In genomic region chr10:95514656-95515292, GRCm38 (mm10) we compare ENCODE assay signal across 8 mouse cellular contexts. TPM values are rescaled to one million over a fixed set of nuclear protein-coding genes. Genes with fewer than 3 reads are reported as not detected.
DNase-seq lines count a peak whose midpoint lies in the region; ATAC-seq and TF ChIP-seq lines count a peak whose summit lies in the region.

Gene Ube2n, plus strand, starts transcription at chr10:95515145.

- TF ChIP-seq EP300 in heart, adult 2 months (IDR thresholded peaks at IDR 0.05; ENCODE audit: insufficient read depth, low read depth, low read length), result peak; percentile 7; the same call in 1 of the 2 replicates

- WGBS in embryonic facial prominence, embryonic 14.5 days, result under 1% methylated on average over 33 of the region's 81 CpGs
- under 1% methylated on average over 81 of the region's 81 CpGs for WGBS in heart, adult 2 months
- WGBS in limb, embryonic 13.5 days, result under 1% methylated on average over 80 of the region's 81 CpGs
- under 1% methylated on average over 55 of the region's 81 CpGs for WGBS in midbrain, embryonic 16.5 days

- peaks cover 3% of the 10 kb centered on the region; the same call in 1 of the 2 replicates for H3K79me2 ChIP-seq in heart, adult 2 months (replicated peaks; ENCODE audit: control insufficient read depth, insufficient read depth, low read length)

- H3K27ac ChIP-seq in embryonic facial prominence, embryonic 14.5 days (replicated peaks; ENCODE audit: low read depth, low read length), result peak within 1 kb of the TSS; percentile 98
- H3K27ac ChIP-seq in heart, adult 2 months, result peak within 1 kb of the TSS; percentile 93
- H3K27ac ChIP-seq in limb, embryonic 13.5 days, result peak within 1 kb of the TSS; percentile 97
- peak within 1 kb of the TSS; percentile 95 for H3K27ac ChIP-seq in midbrain, embryonic 16.5 days (ENCODE audit: low read length)

- H3K9ac ChIP-seq in embryonic facial prominence, embryonic 14.5 days (ENCODE audit: low read depth, low read length), result peak within 1 kb of the TSS; percentile 98
- peak within 1 kb of the TSS; percentile 93 for H3K9ac ChIP-seq in heart, adult 2 months (ENCODE audit: low read depth, low read length)
- H3K9ac ChIP-seq in limb, embryonic 13.5 days, result peak within 1 kb of the TSS; percentile 99
- H3K9ac ChIP-seq in midbrain, embryonic 16.5 days (ENCODE audit: low read depth, low read length), result peak within 1 kb of the TSS; percentile 94

- TF ChIP-seq CTCF in heart, adult 2 months (IDR thresholded peaks at IDR 0.05), result 0 out of 2 replicates have a peak, but pooled peaks have one; percentile 10

- no peaks in the 10 kb centered on the region for H3K9me3 ChIP-seq in embryonic facial prominence, embryonic 14.5 days (ENCODE audit: control insufficient read depth, low read length)
- H3K9me3 ChIP-seq in limb, embryonic 13.5 days, result no peaks in the 10 kb centered on the region; the same call in 1 of the 2 replicates
- H3K9me3 ChIP-seq in midbrain, embryonic 16.5 days (replicated peaks; ENCODE audit: control insufficient read depth, low read length, poor library complexity, severe bottlenecking), result no peaks in the 10 kb centered on the region

- TF ChIP-seq POLR2A in heart, adult 2 months (IDR thresholded peaks at IDR 0.05; ENCODE audit: insufficient read depth, low read depth, low read length), result peak; percentile 77

- H3K27me3 ChIP-seq in embryonic facial prominence, embryonic 14.5 days (replicated peaks; ENCODE audit: control insufficient read depth, insufficient read depth, low read length), result no peaks in the 10 kb centered on the region
- no peaks in the 10 kb centered on the region for H3K27me3 ChIP-seq in heart, adult 2 months (ENCODE audit: control insufficient read depth, insufficient read depth, low read length)
- H3K27me3 ChIP-seq in limb, embryonic 13.5 days, result no peaks in the 10 kb centered on the region
- no peaks in the 10 kb centered on the region for H3K27me3 ChIP-seq in midbrain, embryonic 16.5 days (ENCODE audit: control insufficient read depth, insufficient read depth, low read depth, low read length)

- intact Hi-C loops in heart, adult 2 months (cut with DNase I), result loop anchor here (2.0 kb wide), 1 partner anchor 14 kb away; the partner anchor contains the start of gene Mrpl42

- H3K4me1 ChIP-seq in embryonic facial prominence, embryonic 14.5 days (ENCODE audit: control insufficient read depth, insufficient read depth, low read length), result peaks cover 11% of the 10 kb centered on the region
- H3K4me1 ChIP-seq in heart, adult 2 months (ENCODE audit: control insufficient read depth, insufficient read depth, low read length), result peaks cover 9% of the 10 kb centered on the region
- peaks cover 22% of the 10 kb centered on the region for H3K4me1 ChIP-seq in limb, embryonic 13.5 days
- H3K4me1 ChIP-seq in midbrain, embryonic 16.5 days (ENCODE audit: control insufficient read depth, insufficient read depth, low read length), result peaks cover 20% of the 10 kb centered on the region

- peak; percentile 97 for ATAC-seq in embryonic facial prominence, embryonic 14.5 days (ENCODE audit: low read depth)
- ATAC-seq in limb, embryonic 13.5 days (ENCODE audit: low FRiP score, low read depth), result peak; percentile 96
- ATAC-seq in midbrain, embryonic 16.5 days, result peak; percentile 97

- no peaks in the 10 kb centered on the region for H3K36me3 ChIP-seq in embryonic facial prominence, embryonic 14.5 days (ENCODE audit: control insufficient read depth, insufficient read depth, low read length)
- H3K36me3 ChIP-seq in heart, adult 2 months (ENCODE audit: control insufficient read depth, insufficient read depth, low read length), result peaks cover 6% of the 10 kb centered on the region
- 0 out of 2 replicates have a peak, but pooled peaks cover 3% of the 10 kb centered on the region for H3K36me3 ChIP-seq in limb, embryonic 13.5 days
- no peaks in the 10 kb centered on the region for H3K36me3 ChIP-seq in midbrain, embryonic 16.5 days (ENCODE audit: control insufficient read depth, insufficient read depth, low read length)

- DNase-seq in 3T3-L1 (ENCODE audit: low read depth, low spot score), result peak; percentile 94
- DNase-seq in adrenal gland, postnatal 4 days (ENCODE audit: low spot score in 2 of 2), result peak; percentile 89 to 97
- DNase-seq in embryonic facial prominence, embryonic 14.5 days (ENCODE audit: low spot score), result peak; percentile 99
- DNase-seq in heart, adult 2 months, result peak; percentile 98 to 99
- DNase-seq in kidney, adult 8-10 months, result peak; percentile 98
- peak; percentile 90 to 93 for DNase-seq in spleen, postnatal 10 days (ENCODE audit: low spot score in 2 of 2)

- peak within 1 kb of the TSS; percentile 100 for H3K4me3 ChIP-seq in embryonic facial prominence, embryonic 14.5 days (ENCODE audit: low read depth, low read length)
- H3K4me3 ChIP-seq in heart, adult 2 months, result peak within 1 kb of the TSS; percentile 86
- peak within 1 kb of the TSS; percentile 99 for H3K4me3 ChIP-seq in limb, embryonic 13.5 days
- peak within 1 kb of the TSS; percentile 95 for H3K4me3 ChIP-seq in midbrain, embryonic 16.5 days (ENCODE audit: low read depth, low read length)

- H3K4me2 ChIP-seq in embryonic facial prominence, embryonic 14.5 days (ENCODE audit: low read depth, low read length), result peak within 1 kb of the TSS; percentile 72
- peak within 1 kb of the TSS; percentile 76 for H3K4me2 ChIP-seq in limb, embryonic 13.5 days (replicated peaks)
- H3K4me2 ChIP-seq in midbrain, embryonic 16.5 days (ENCODE audit: low read length), result peak within 1 kb of the TSS; percentile 70

RNA-seq across cellular contexts. Expression of gene Ube2n, which starts in this region (rescaled TPM):
- 100 to 1,000 TPM; 135 to 136 TPM for total RNA-seq in adrenal gland, postnatal 4 days (2021)
- 282 and 286 TPM in 2 replicates for polyA plus RNA-seq in embryonic facial prominence, embryonic 14.5 days (2014; fragmentation: Nextera tagmentation; extraction: Ambion mirVana)
- total RNA-seq in heart, adult 2 months (2021), result 10 to 100 TPM; 89.5 to 89.7 TPM
- polyA plus RNA-seq in heart, adult 2 months (2012; rRNA removed), result 48.8 and 98.2 TPM in 2 replicates
- polyA plus RNA-seq in limb, embryonic 13.5 days (2015; fragmentation: Nextera tagmentation; extraction: Ambion mirVana), result 333 and 339 TPM in 2 replicates
- polyA plus RNA-seq in midbrain, embryonic 16.5 days (2015; fragmentation: Nextera tagmentation; extraction: Ambion mirVana), result 372 and 373 TPM in 2 replicates

Comparison
In these comparisons a context has a peak if more than half of its experiments do, and no peak if none do; other contexts are left out.
1. Peak in every context shown above with its lines: DNase-seq, ATAC-seq, H3K4me3 ChIP-seq and H3K27ac ChIP-seq.